Mouse (Mus musculus) heart, adult 2 months (tissue): ENCODE results near the gene Ccdc146. TPM values are rescaled to one million over a fixed set of nuclear protein-coding genes. Genes with fewer than 3 reads are reported as not detected.

Experiments
- DNase-seq, 2 experiments: peaks; one replicate each; pipeline ENCODE4 v3.0.0; 2021
- H3K27ac ChIP-seq: fragments of 200-600 bp; 2 replicates; pipeline ENCODE4 v1.8.1; 2022
- H3K27me3 ChIP-seq: fragments of 200-500 bp; 2 replicates; pipeline ENCODE4 v1.6.1; 2012; ENCODE audit warnings: mild to moderate bottlenecking, low read length, inconsistent platforms, mixed read lengths; ENCODE audit not compliant: control insufficient read depth, insufficient read depth
- H3K36me3 ChIP-seq: fragments of 200-500 bp; 2 replicates; pipeline ENCODE4 v1.6.1; 2012; ENCODE audit warnings: low read length, inconsistent platforms; ENCODE audit not compliant: control insufficient read depth, insufficient read depth
- H3K4me1 ChIP-seq: fragments of 200-500 bp; 2 replicates; pipeline ENCODE4 v1.6.1; 2011; ENCODE audit warnings: low read length; ENCODE audit not compliant: control insufficient read depth, insufficient read depth
- H3K4me3 ChIP-seq: fragments of 200-600 bp; 2 replicates; pipeline ENCODE4 v1.8.1; 2022
- H3K79me2 ChIP-seq: fragments of 200-500 bp; replicated peaks from 2 replicates; pipeline ENCODE4 v1.6.1; 2012; ENCODE audit warnings: mild to moderate bottlenecking, inconsistent platforms, low read length, moderate library complexity, mixed read lengths; ENCODE audit not compliant: control insufficient read depth, insufficient read depth
- H3K9ac ChIP-seq: fragments of 200-500 bp; 2 replicates; pipeline ENCODE4 v1.6.1; 2012; ENCODE audit warnings: low read depth, mild to moderate bottlenecking, control low read depth, inconsistent platforms, low read length, mixed read lengths
- CTCF ChIP-seq: fragments of 200-600 bp; IDR thresholded peaks from 2 replicates; pipeline ENCODE4 v1.8.1; 2022; ENCODE audit warnings: antibody characterized with exemption, mild to moderate bottlenecking, moderate library complexity
- EP300 ChIP-seq: fragments of 200-500 bp; IDR thresholded peaks from 2 replicates; pipeline ENCODE4 v1.6.1; 2011; ENCODE audit warnings: low read depth, low read length, control low read depth; ENCODE audit not compliant: insufficient read depth
- POLR2A ChIP-seq: fragments of 200-500 bp; IDR thresholded peaks from 2 replicates; pipeline ENCODE4 v1.6.1; 2011; ENCODE audit warnings: mild to moderate bottlenecking, low read depth, low read length, control low read depth; ENCODE audit not compliant: insufficient read depth
- WGBS: fragments of 180-500 bp; shearing (Covaris S2); methylation state at CpG from one replicate; pipeline ENCODE4 v1.1.7; 2018; 5-methylcytosine and 5-hydroxymethylcytosine counted together
- intact Hi-C: fragments of 180-260 bp; cut with DNase I; formaldehyde crosslinking; loops from one replicate; pipeline ENCODE4 v1.15.1; 2025
- polyA plus RNA-seq: library from polyadenylated mRNA; depleted of rRNA; stranded (reverse); fragments of >200 nt; gene quantifications from 2 replicates; pipeline ENCODE4 v1.2.3, GENCODE M21; 2012; rRNA removed
- total RNA-seq, 2 experiments: library from RNA; stranded (reverse); gene quantifications; 2 replicates each; pipeline ENCODE4 v1.2.3; 2021

The Ccdc146 gene
- total and polyA plus RNA-seq, 3 experiments, result 1.5 to 3.1 (median 2.8) TPM

- no peaks in the 10 kb centered on the region for H3K27me3 ChIP-seq
- no peak overlapping the region for H3K27ac ChIP-seq
- 54% methylated on average over 1 of the region's 1 CpGs for WGBS
- no peaks in the 10 kb centered on the region; the same call in 1 of the 2 replicates for H3K36me3 ChIP-seq
- H3K4me1 ChIP-seq, result no peaks in the 10 kb centered on the region; the same call in 1 of the 2 replicates
- intact Hi-C loops, result no loop called here
- H3K4me3 ChIP-seq, result no peak overlapping the region
- no peak for DNase-seq
- no peaks in the 10 kb centered on the region for H3K79me2 ChIP-seq
- TF ChIP-seq EP300 (no peak), POLR2A (no peak), CTCF (no peak)
- H3K9ac ChIP-seq, result no peak overlapping the region
These were observed 179.2 kb downstream of the Ccdc146 start for GRCm38 (mm10) chr5:21245241-21245640.

GRCm38 (mm10) chr5:21244575-21244974 is 179.9 kb downstream of the Ccdc146 start:
- H3K27ac ChIP-seq, result no peak overlapping the region
- no peak overlapping the region for H3K9ac ChIP-seq
- intact Hi-C loops, result no loop called here
- H3K4me1 ChIP-seq, result no peaks in the 10 kb centered on the region; the same call in 1 of the 2 replicates
- no peaks in the 10 kb centered on the region; the same call in 1 of the 2 replicates for H3K36me3 ChIP-seq
- TF ChIP-seq CTCF (no peak), POLR2A (no peak), EP300 (no peak)
- H3K4me3 ChIP-seq, result no peak overlapping the region
- 100% methylated on average over 1 of the region's 1 CpGs for WGBS
- no peaks in the 10 kb centered on the region for H3K79me2 ChIP-seq
- H3K27me3 ChIP-seq, result no peaks in the 10 kb centered on the region
- DNase-seq, result no peak

Other genes starting within 250 kb of the Ccdc146 start
- gene Gsap, start 238.4 kb downstream of the Ccdc146 start, total RNA-seq, result 1 to 10 TPM; 3.5 to 3.7 TPM
- 1.7 and 4.7 TPM in 2 replicates for gene Gsap, start 238.4 kb downstream of the Ccdc146 start, polyA plus RNA-seq
- gene Fgl2, start 52.0 kb downstream of the Ccdc146 start, total RNA-seq, result 10 to 100 TPM; 26.3 to 27.2 TPM
- 16.9 and 27.0 TPM in 2 replicates for gene Fgl2, start 52.0 kb downstream of the Ccdc146 start, polyA plus RNA-seq
- 10 to 100 TPM; 18.4 to 19.9 TPM for gene Fam185a, start 281 bp upstream of the Ccdc146 start, total RNA-seq
- 4.5 and 6.2 TPM in 2 replicates for gene Fam185a, start 281 bp upstream of the Ccdc146 start, polyA plus RNA-seq
- gene Lrrc17, start 118.9 kb upstream of the Ccdc146 start, total RNA-seq, result 1 to 10 TPM; 2.0 to 3.1 TPM
- gene Lrrc17, start 118.9 kb upstream of the Ccdc146 start, polyA plus RNA-seq, result 2.7 and 4.7 TPM in 2 replicates
- gene Fbxl13, start 221.0 kb upstream of the Ccdc146 start, total RNA-seq, result not detected
- gene Fbxl13, start 221.0 kb upstream of the Ccdc146 start, polyA plus RNA-seq, result 0.35 and 0.47 TPM in 2 replicates
- 1 to 10 TPM; 8.0 to 9.4 TPM for gene Armc10, start 221.1 kb upstream of the Ccdc146 start, total RNA-seq
- 10.8 and 12.2 TPM in 2 replicates for gene Armc10, start 221.1 kb upstream of the Ccdc146 start, polyA plus RNA-seq